Comparison of ENCODE assay signal across 8 mouse cellular contexts in the genomic region with DNA sequence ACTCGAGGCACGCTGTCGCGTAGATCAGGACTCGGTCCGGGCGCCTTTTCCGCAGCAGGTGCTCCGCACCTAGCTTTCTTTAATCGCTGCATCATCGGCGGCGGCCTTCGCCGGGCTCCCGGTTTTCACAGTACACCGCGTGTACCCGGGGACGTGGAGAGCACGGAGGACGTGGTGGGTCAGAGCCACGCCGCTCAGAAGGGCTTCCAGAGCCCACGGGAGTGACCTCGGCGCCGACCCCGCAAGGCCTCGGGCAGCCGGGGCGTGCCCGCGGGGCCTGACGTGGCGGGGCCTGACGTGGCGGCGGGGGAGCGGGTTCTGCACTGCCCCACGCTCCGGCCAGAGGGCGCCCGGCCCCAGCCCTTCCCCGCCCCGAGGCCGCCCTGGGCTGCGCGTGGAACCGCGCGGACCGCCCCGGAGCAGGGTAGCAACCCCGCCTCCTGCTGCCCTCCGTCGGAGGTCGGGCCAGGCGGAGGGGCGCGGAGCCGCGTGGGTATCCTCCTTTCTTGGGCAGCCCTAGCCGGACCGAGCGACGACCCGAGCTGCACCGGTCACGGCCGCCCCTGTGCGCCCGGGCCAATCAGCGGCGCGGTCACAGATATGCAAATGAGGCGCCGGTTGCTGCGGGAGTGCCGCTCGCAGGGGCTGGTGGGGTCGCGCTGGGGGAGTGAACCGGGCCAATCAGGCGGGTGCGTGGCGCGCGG.
A peak's percentile ranks its signal among the peaks of the same experiment; 100 is the strongest.
DNase-seq lines count a peak whose midpoint lies in the region; ATAC-seq lines count a peak whose summit lies in the region.

No protein-coding gene starts in this region.

- H3K27me3 ChIP-seq in intestine, embryonic 16.5 days (replicated peaks; ENCODE audit: control insufficient read depth, insufficient read depth, low read length), result no peaks in the 10 kb centered on the region

- under 1% methylated on average over 62 of the region's 89 CpGs for WGBS in intestine, embryonic 16.5 days

- H3K4me2 ChIP-seq in intestine, embryonic 16.5 days (ENCODE audit: low read depth, low read length), result peak overlapping the region; percentile 86

- peak overlapping the region; percentile 92 for H3K9ac ChIP-seq in intestine, embryonic 16.5 days (ENCODE audit: low read depth, low read length)

- intact Hi-C loops in gastrocnemius, postnatal 36 days (cut with DNase I), result loop anchor here (1.0 to 5.0 kb wide), 2 partner anchors 36 to 80 kb away; a partner anchor contains a TSS
- intact Hi-C loops in left cerebral cortex, postnatal 25 days (cut with DNase I), result loop anchor here (1.0 to 2.0 kb wide), 4 partner anchors 31 to 80 kb away; a partner anchor contains a TSS

- peaks cover 5% of the 10 kb centered on the region; the same call in 1 of the 2 replicates for H3K4me1 ChIP-seq in intestine, embryonic 16.5 days (ENCODE audit: control insufficient read depth, insufficient read depth, low read length)

- H3K9me3 ChIP-seq in intestine, embryonic 16.5 days (ENCODE audit: control insufficient read depth, low read length), result no peaks in the 10 kb centered on the region

- DNase-seq in adrenal gland, adult 8-10 months, result peak; percentile 97
- peak; percentile 84 for DNase-seq in embryo, embryonic 11.5 days (ENCODE audit: low read depth, low spot score)
- DNase-seq in gastrocnemius, postnatal 36 days, result peak; percentile 97
- peak; percentile 91 for DNase-seq in left cerebral cortex, postnatal 25 days (ENCODE audit: low spot score in 2 of 2)
- DNase-seq in mesoderm, embryonic 11.5 days (ENCODE audit: low read depth, low spot score), result peak; percentile 92
- peak; percentile 88 for DNase-seq in right cerebral cortex, postnatal 25 days
- peak; percentile 96 to 98 for DNase-seq in urinary bladder, postnatal 36 days (ENCODE audit: low spot score in 2 of 2)

- H3K27ac ChIP-seq in intestine, embryonic 16.5 days (ENCODE audit: low read length), result peak overlapping the region; percentile 94

- H3K4me3 ChIP-seq in intestine, embryonic 16.5 days (ENCODE audit: low read length), result peak overlapping the region; percentile 90

- H3K36me3 ChIP-seq in intestine, embryonic 16.5 days (ENCODE audit: control insufficient read depth, insufficient read depth, low read length), result no peaks in the 10 kb centered on the region

- ATAC-seq in intestine, embryonic 16.5 days, result peak; percentile 98

Comparison
In these comparisons a context has a peak if more than half of its experiments do, and no peak if none do; other contexts are left out.
1. Peak in every context shown above with its lines: DNase-seq, ATAC-seq, H3K4me3 ChIP-seq and H3K27ac ChIP-seq.